In genomic region chr14:74974136-74974651, GRCm38 (mm10) we compare ENCODE assay signal across 11 mouse cellular contexts. TPM values are rescaled to one million over a fixed set of nuclear protein-coding genes. Genes with fewer than 3 reads are reported as not detected.
A peak's percentile ranks its signal among the peaks of the same experiment; 100 is the strongest.
DNase-seq lines count a peak whose midpoint lies in the region; ATAC-seq lines count a peak whose summit lies in the region.
"Had no signal": no experiment of that assay in that cellular context is flagged by ENCODE, and none has a peak within 500 bp of the region (broad histone marks: within the 10 kb centered on the region; RNA-seq: fewer than 3 reads in every experiment).

No protein-coding gene starts in this region.

- ATAC-seq in common myeloid progenitor, adult 5-6 weeks (replicated peaks; ENCODE audit: low read depth, poor library complexity, severe bottlenecking): peak; percentile 30; the same call in 1 of the 2 replicates
- ATAC-seq in hematopoietic stem cell, adult 5-6 weeks (replicated peaks in 1 of 2; ENCODE audit: insufficient read depth in 1 of 2, low FRiP score in 2 of 2, low TSS enrichment in 1 of 2, low read depth in 1 of 2, poor library complexity in 2 of 2, severe bottlenecking in 2 of 2): peak; percentile 17 to 43; a peak in 2 of 4 replicates
- no peak for ATAC-seq in liver, embryonic 11.5 days (replicated peaks; ENCODE audit: low FRiP score)
- no peak for ATAC-seq in megakaryocyte, adult 5-6 weeks (ENCODE audit: poor library complexity, severe bottlenecking)

- H3K4me3 ChIP-seq in liver, embryonic 11.5 days (ENCODE audit: low read depth, low read length): no peak overlapping the region
- H3K4me3 ChIP-seq: embryonic facial prominence, embryonic 12.5 days had no signal

- 0 out of 2 replicates have a peak overlapping the region, but pooled peaks have one; percentile 13 for H3K4me2 ChIP-seq in liver, embryonic 11.5 days
- H3K4me2 ChIP-seq: embryonic facial prominence, embryonic 12.5 days had no signal

- peak; percentile 30 for DNase-seq in adrenal gland, adult 8-10 months
- DNase-seq in adrenal gland, adult 18-20 months (ENCODE audit: low spot score in 2 of 2): no peak
- DNase-seq in liver, embryonic 11.5 days (ENCODE audit: low spot score): no peak
- no peak for DNase-seq in urinary bladder, postnatal 25 days (ENCODE audit: low spot score)
- DNase-seq in thymus, postnatal 14 days: no peak
- DNase-seq: gastrocnemius, postnatal 10 days; right cerebral cortex, postnatal 14 days had no signal

- 0 out of 2 replicates have a peak overlapping the region, but pooled peaks have one; percentile 50 for H3K27ac ChIP-seq in liver, embryonic 11.5 days (ENCODE audit: low read depth, low read length)
- H3K27ac ChIP-seq: embryonic facial prominence, embryonic 12.5 days had no signal

- H3K27me3 ChIP-seq in liver, embryonic 11.5 days (replicated peaks; ENCODE audit: control insufficient read depth, insufficient read depth, low read length): no peaks in the 10 kb centered on the region
- H3K27me3 ChIP-seq: embryonic facial prominence, embryonic 12.5 days had no signal

- no peaks in the 10 kb centered on the region for H3K9me3 ChIP-seq in liver, embryonic 11.5 days (ENCODE audit: control insufficient read depth, low read length)
- H3K9me3 ChIP-seq: embryonic facial prominence, embryonic 12.5 days had no signal

- no peak overlapping the region for H3K9ac ChIP-seq in liver, embryonic 11.5 days (ENCODE audit: low read depth, low read length)
- H3K9ac ChIP-seq: embryonic facial prominence, embryonic 12.5 days had no signal

- 36% methylated on average over 10 of the region's 10 CpGs for WGBS in liver, embryonic 11.5 days

- no peaks in the 10 kb centered on the region for H3K36me3 ChIP-seq in liver, embryonic 11.5 days (ENCODE audit: control insufficient read depth, insufficient read depth, low read length)
- H3K36me3 ChIP-seq: embryonic facial prominence, embryonic 12.5 days had no signal

- H3K4me1 ChIP-seq in liver, embryonic 11.5 days (replicated peaks; ENCODE audit: control insufficient read depth, insufficient read depth, low read length): peaks cover 26% of the 10 kb centered on the region
- H3K4me1 ChIP-seq: embryonic facial prominence, embryonic 12.5 days had no signal

RNA-seq across cellular contexts. Expression of gene Lrch1, which starts 26.5 kb away (rescaled TPM):
- total RNA-seq in adrenal gland, adult 8-10 months (2022): 10 to 100 TPM; 11.0 to 35.2 (median 19.0) TPM
- total RNA-seq in adrenal gland, adult 18-20 months (2021): 10 to 100 TPM; 14.0 to 14.2 TPM
- 15.9 and 16.8 TPM in 2 replicates for total RNA-seq in common myeloid progenitor, adult 5-6 weeks (2017)
- 21.4 and 23.4 TPM in 2 replicates for total RNA-seq in hematopoietic stem cell, adult 5-6 weeks (2017)
- polyA plus RNA-seq in liver, embryonic 11.5 days (2014; fragmentation: Nextera tagmentation; extraction: Ambion mirVana): 7.9 and 8.0 TPM in 2 replicates
- total RNA-seq in megakaryocyte, adult 5-6 weeks (2015): 16.8 and 19.5 TPM in 2 replicates
- total RNA-seq in megakaryocyte, adult 5-6 weeks (2017): 17.2 and 18.2 TPM in 2 replicates

RNA-seq across cellular contexts. Expression of gene Rubcnl, which starts 41.6 kb away (rescaled TPM):
- 10 to 100 TPM in 1 of 4 experiments, 1 to 10 TPM in 2, under 1 TPM in 1; 0.41 to 10.9 (median 4.6) TPM for total RNA-seq in adrenal gland, adult 8-10 months (2022)
- total RNA-seq in adrenal gland, adult 18-20 months (2021): 1 to 10 TPM in 1 of 2 experiments, under 1 TPM in 1; 0.86 to 2.4 TPM
- 3.8 and 4.0 TPM in 2 replicates for total RNA-seq in common myeloid progenitor, adult 5-6 weeks (2017)
- 5.2 and 7.2 TPM in 2 replicates for total RNA-seq in hematopoietic stem cell, adult 5-6 weeks (2017)
- polyA plus RNA-seq in liver, embryonic 11.5 days (2014; fragmentation: Nextera tagmentation; extraction: Ambion mirVana): 0.26 TPM in 1 of 2 replicates, not detected in the other
- 13.8 and 14.0 TPM in 2 replicates for total RNA-seq in megakaryocyte, adult 5-6 weeks (2015)
- total RNA-seq in megakaryocyte, adult 5-6 weeks (2017): 15.7 and 17.5 TPM in 2 replicates

Comparison
In these comparisons a context has a peak if more than half of its experiments do, and no peak if none do; other contexts are left out.
1. ATAC-seq: peak in common myeloid progenitor, adult 5-6 weeks (single experiment) and hematopoietic stem cell, adult 5-6 weeks (2 of 2); none in liver, embryonic 11.5 days (single experiment) and megakaryocyte, adult 5-6 weeks (single experiment).